Mouse (Mus musculus) hindbrain, embryonic 13.5 days (tissue): ENCODE results near the gene Ptchd3. TPM values are rescaled to one million over a fixed set of nuclear protein-coding genes. Genes with fewer than 3 reads are reported as not detected.

Source experiments
- ATAC-seq: fragments of 200-750 bp; cut with Nextera tagmentation; 2 replicates; pipeline ENCODE4 v1.8.0; 2017; ENCODE audit warnings: moderate TSS enrichment; ENCODE audit not compliant: low FRiP score
- H3K27ac ChIP-seq: fragments of 300-500 bp; sonication (generic); 2 replicates; pipeline ENCODE4 v1.5.1; 2015; ENCODE audit warnings: inconsistent platforms, mild to moderate bottlenecking, moderate library complexity
- H3K27me3 ChIP-seq: fragments of 300-500 bp; sonication (generic); 2 replicates; pipeline ENCODE4 v1.6.1; 2015; ENCODE audit warnings: mild to moderate bottlenecking, inconsistent platforms
- H3K36me3 ChIP-seq: fragments of 300-500 bp; sonication (generic); 2 replicates; pipeline ENCODE4 v1.6.1; 2015; ENCODE audit warnings: mild to moderate bottlenecking, inconsistent platforms
- H3K4me1 ChIP-seq: fragments of 300-500 bp; sonication (generic); replicated peaks from 2 replicates; pipeline ENCODE4 v1.6.1; 2015; ENCODE audit warnings: inconsistent platforms
- H3K4me2 ChIP-seq: fragments of 300-500 bp; sonication (generic); 2 replicates; pipeline ENCODE4 v1.6.1; 2015; ENCODE audit warnings: inconsistent platforms, mild to moderate bottlenecking, moderate library complexity
- H3K4me3 ChIP-seq: fragments of 300-500 bp; sonication (generic); 2 replicates; pipeline ENCODE4 v1.5.1; 2015; ENCODE audit warnings: mild to moderate bottlenecking, inconsistent platforms
- H3K9ac ChIP-seq: fragments of 300-500 bp; sonication (generic); 2 replicates; pipeline ENCODE4 v1.6.1; 2015; ENCODE audit warnings: mild to moderate bottlenecking, inconsistent platforms
- H3K9me3 ChIP-seq: fragments of 300-500 bp; sonication (generic); 2 replicates; pipeline ENCODE4 v1.6.1; 2016; ENCODE audit warnings: inconsistent platforms
- WGBS: fragments of 180-500 bp; shearing (Covaris S2); methylation state at CpG from one replicate; pipeline ENCODE4 v1.1.7; 2015; 5-methylcytosine and 5-hydroxymethylcytosine counted together
- polyA plus RNA-seq: library from polyadenylated mRNA; unstranded; fragments of >200 nt; fragmentation: Nextera tagmentation; extraction: Ambion mirVana; gene quantifications from 2 replicates; pipeline ENCODE4 v1.2.1, GENCODE M21; 2015

Ptchd3 gene
- polyA plus RNA-seq: not detected in 2 replicates

DNA sequence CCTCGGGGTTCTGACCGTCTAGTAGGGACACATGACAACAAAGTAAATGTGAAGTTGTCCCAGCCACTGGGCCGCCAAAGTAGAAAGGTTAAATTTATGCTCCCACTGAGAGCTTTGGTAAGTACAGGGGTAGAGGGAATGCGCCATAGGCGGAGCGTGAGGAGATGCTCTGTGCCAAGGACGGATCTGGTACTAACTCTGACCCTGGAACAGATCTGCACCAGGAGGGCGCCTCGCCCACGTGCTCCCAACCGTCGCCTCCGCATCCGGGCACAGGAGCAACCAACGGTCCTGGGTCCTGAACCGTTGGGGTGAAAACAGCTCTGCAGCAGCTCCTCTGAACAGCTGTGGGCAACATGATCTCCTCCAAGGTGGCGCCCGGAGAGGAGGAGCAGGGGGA lies at the start of gene Ptchd3:
Ptchd3 (plus strand) TSS at position 301 of the 400 bp plus-strand sequence.
- H3K4me2 ChIP-seq: no peak within 1 kb of the TSS
- H3K4me1 ChIP-seq: no peaks in the 10 kb centered on the region
- no peaks in the 10 kb centered on the region for H3K36me3 ChIP-seq
- no peak within 1 kb of the TSS for H3K9ac ChIP-seq
- ATAC-seq: no peak
- H3K4me3 ChIP-seq: no peak within 1 kb of the TSS
- no peak within 1 kb of the TSS for H3K27ac ChIP-seq
- H3K9me3 ChIP-seq: peaks cover 6% of the 10 kb centered on the region; the same call in 1 of the 2 replicates
- peaks cover 9% of the 10 kb centered on the region for H3K27me3 ChIP-seq
- 69% methylated on average over 18 of the region's 18 CpGs for WGBS

DNA sequence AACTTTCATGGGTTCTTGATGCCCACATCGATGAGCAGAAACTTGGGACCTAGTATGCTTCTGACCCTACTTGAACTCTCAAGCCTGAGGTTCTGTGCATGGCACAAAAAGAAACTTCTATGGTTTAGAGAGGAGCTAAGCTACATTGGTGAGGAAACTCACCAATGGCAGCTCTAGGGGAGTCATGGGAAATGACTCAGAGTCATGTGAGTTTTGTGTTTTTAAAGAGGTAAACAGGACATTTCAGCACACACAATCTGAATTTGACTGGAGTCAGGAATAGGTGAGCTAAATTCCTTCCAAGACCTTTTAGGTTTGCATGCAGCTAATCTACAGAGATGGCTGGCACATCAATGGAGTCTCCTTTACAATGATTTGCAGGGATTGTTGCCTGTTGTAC lies 48.2 kb upstream of the Ptchd3 start:
- no peak for ATAC-seq
- H3K27ac ChIP-seq: no peak overlapping the region
- no peak overlapping the region for H3K9ac ChIP-seq
- H3K4me2 ChIP-seq: no peak overlapping the region
- H3K27me3 ChIP-seq: no peaks in the 10 kb centered on the region
- no peaks in the 10 kb centered on the region for H3K4me1 ChIP-seq
- WGBS: 90% methylated on average over 1 of the region's 1 CpGs
- H3K36me3 ChIP-seq: no peaks in the 10 kb centered on the region
- H3K9me3 ChIP-seq: no peaks in the 10 kb centered on the region
- no peak overlapping the region for H3K4me3 ChIP-seq

DNA sequence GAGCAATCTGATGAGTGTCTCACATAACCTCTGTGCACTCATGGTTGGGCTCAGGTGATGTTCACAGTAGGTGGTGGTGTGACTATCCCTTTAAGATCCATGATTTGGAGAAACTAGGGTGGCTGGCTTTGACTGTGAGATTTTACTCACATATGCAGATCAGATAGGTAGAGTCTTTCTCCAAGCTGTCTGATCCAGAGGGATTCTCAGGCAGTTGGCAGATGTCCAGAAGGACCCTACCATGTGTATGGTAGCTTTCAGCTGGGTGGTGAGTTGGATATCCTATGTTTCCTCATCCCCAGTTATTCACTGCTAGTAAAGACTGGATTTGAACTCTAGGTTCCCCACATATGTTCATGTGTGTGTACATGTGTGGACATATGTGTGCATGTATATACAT lies 42.6 kb upstream of the Ptchd3 start:
- Histone ChIP-seq H3K4me3 (no peak overlapping the region), H3K4me1 (no peaks in the 10 kb centered on the region), H3K9ac (no peak overlapping the region), H3K4me2 (no peak overlapping the region), H3K36me3 (no peaks in the 10 kb centered on the region), H3K27me3 (no peaks in the 10 kb centered on the region), H3K9me3 (no peaks in the 10 kb centered on the region), H3K27ac (no peak overlapping the region)
- ATAC-seq: no peak

DNA sequence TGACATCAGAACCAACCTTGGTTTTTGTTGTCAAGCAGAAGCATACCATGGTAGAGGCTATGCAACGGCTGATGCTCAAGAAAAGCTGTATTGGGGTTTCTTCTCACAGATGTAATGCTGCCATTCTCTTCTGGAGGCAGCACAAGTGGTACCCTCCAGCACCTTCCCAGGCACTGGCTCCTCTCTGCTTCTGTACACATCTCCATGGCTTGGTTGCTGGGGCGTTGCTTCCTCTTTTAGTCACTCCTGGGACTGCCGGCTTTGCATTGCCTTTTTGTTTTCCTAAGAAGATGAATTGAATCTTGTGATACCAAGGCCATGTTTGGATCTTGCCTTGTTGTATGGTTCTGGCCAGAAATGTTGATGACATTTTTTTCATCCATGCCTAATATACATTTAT lies 40.5 kb upstream of the Ptchd3 start:
- Histone ChIP-seq H3K27me3 (no peaks in the 10 kb centered on the region), H3K4me3 (no peak overlapping the region), H3K27ac (no peak overlapping the region), H3K9ac (no peak overlapping the region), H3K4me2 (no peak overlapping the region), H3K4me1 (0 out of 2 replicates have a peak, but pooled peaks cover under 1% of the 10 kb centered on the region), H3K9me3 (no peaks in the 10 kb centered on the region), H3K36me3 (no peaks in the 10 kb centered on the region)
- ATAC-seq: no peak
- 85% methylated on average over 3 of the region's 3 CpGs for WGBS

DNA sequence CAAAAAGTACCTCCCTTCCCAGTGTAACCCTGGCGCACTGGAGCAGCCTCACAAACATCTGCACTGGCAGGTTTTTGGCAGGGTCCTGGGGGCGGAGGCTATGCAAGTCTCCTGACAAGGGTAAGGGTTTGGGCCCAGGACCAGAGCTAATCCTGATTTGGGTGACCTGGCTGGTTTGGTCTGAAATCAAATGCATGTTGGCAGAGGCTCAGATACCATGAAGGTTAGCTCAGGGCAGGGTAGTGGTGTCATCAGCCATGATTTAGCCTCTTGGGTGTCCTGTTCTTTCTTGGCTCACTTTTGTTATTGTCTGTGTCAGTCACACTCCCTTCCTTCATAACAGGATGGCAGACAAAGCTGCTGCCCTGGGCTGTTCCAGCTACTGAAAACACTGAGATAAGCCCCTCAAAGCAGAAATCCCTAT lies 39.4 kb upstream of the Ptchd3 start:
- no peak for ATAC-seq
- H3K36me3 ChIP-seq: no peaks in the 10 kb centered on the region
- 90% methylated on average over 2 of the region's 2 CpGs for WGBS

DNA sequence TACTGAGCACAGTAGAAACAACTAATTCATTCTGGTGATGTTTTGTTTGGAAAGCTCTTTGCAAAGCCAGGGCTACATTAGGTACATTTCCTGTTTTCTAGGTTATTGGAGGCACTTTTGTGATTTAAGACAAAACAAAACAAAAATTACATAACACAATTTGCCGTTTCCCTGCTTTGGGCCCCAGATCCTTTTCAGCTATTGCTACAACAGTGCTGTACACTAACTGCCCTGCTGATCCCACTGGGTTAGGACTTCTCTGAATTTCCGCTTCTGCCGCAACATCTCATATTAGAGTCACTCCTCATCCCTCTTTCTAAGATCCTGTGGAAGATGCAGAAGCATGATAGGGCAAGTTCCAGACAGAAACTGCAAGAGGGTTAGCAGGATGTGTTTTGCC lies 38.6 kb upstream of the Ptchd3 start:
- H3K4me1 ChIP-seq: 0 out of 2 replicates have a peak, but pooled peaks cover 5% of the 10 kb centered on the region
- 90% methylated on average over 3 of the region's 3 CpGs for WGBS
- no peaks in the 10 kb centered on the region for H3K36me3 ChIP-seq
- H3K4me3 ChIP-seq: no peak overlapping the region
- ATAC-seq: no peak
- H3K9me3 ChIP-seq: no peaks in the 10 kb centered on the region
- no peak overlapping the region for H3K27ac ChIP-seq
- no peaks in the 10 kb centered on the region for H3K27me3 ChIP-seq
- H3K9ac ChIP-seq: no peak overlapping the region
- H3K4me2 ChIP-seq: no peak overlapping the region

More for the DNA sequence above, 39.4 kb upstream of the Ptchd3 start:
- Histone ChIP-seq H3K9me3 (no peaks in the 10 kb centered on the region), H3K9ac (no peak overlapping the region), H3K4me3 (no peak overlapping the region), H3K4me2 (no peak overlapping the region), H3K4me1 (0 out of 2 replicates have a peak, but pooled peaks cover 5% of the 10 kb centered on the region), H3K27me3 (no peaks in the 10 kb centered on the region), H3K27ac (no peak overlapping the region)

DNA sequence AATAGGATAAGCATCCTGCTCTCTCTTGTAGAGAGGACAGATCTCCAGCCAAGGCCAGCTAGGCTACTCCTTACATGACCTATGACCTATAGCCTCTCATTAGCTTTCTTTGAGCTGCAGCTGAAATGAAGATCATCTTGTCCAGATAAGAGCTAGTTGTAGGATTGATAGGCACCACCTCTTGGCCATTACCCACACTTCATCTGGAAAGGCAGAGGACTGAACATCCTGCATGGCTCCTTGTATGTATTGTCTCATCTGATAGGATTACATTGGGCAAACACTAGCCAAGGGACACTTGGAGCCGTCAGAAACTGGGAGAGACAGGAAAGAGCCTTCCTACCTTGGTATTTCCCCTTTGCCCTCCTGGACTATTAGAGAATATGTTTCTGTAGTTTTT lies 38.1 kb upstream of the Ptchd3 start:
- Histone ChIP-seq H3K9me3 (no peaks in the 10 kb centered on the region), H3K4me2 (no peak overlapping the region), H3K4me1 (0 out of 2 replicates have a peak, but pooled peaks cover 5% of the 10 kb centered on the region), H3K36me3 (no peaks in the 10 kb centered on the region), H3K27me3 (no peaks in the 10 kb centered on the region), H3K4me3 (no peak overlapping the region), H3K9ac (no peak overlapping the region), H3K27ac (no peak overlapping the region)
- WGBS: 77% methylated on average over 1 of the region's 1 CpGs
- no peak for ATAC-seq

DNA sequence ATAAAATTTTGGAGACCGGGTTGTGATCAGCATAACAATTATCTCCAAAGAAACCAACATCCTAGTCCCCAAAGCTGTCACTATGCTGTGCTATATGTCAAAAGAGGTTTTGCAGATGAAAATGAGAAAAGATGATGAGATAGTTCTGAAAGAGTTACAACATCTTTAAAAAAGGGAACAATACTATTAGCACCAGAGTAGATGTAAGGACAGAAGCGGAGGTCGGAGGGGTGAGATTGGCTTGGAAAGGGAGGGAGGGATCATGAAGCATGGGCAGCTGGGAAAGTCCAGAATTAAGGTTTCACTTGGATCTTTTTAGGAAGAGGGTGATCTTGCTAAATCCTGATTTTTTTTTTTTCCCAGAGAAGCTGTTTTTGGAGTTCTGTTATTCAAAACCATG lies 36.5 kb upstream of the Ptchd3 start:
- Histone ChIP-seq H3K9ac (no peak overlapping the region), H3K4me3 (no peak overlapping the region), H3K27me3 (no peaks in the 10 kb centered on the region), H3K27ac (no peak overlapping the region), H3K4me1 (0 out of 2 replicates have a peak, but pooled peaks cover 5% of the 10 kb centered on the region), H3K9me3 (no peaks in the 10 kb centered on the region), H3K4me2 (no peak overlapping the region), H3K36me3 (no peaks in the 10 kb centered on the region)
- 94% methylated on average over 3 of the region's 3 CpGs for WGBS
- no peak for ATAC-seq

DNA sequence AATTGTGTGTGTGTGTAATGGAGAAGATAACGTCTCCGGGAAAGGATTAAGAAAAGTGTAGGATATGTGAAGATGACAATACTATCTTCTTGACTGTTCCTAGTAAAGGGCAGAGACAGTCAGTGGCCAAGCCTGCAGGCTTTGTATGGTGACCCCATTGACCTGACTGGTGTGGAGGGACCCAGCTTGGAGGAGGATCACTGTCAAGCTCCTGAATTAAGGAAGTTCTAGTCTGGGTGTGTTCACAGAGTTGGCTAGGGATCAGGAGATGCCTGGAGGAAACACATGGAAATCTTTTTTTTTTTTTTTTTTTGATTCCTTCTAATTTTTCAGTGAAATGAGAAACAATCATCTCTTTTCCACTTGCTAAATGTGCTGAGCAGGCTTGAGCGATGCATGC lies 35.9 kb upstream of the Ptchd3 start:
- H3K4me1 ChIP-seq: 0 out of 2 replicates have a peak, but pooled peaks cover 5% of the 10 kb centered on the region
- no peak overlapping the region for H3K4me2 ChIP-seq
- WGBS: 87% methylated on average over 3 of the region's 3 CpGs
- no peaks in the 10 kb centered on the region for H3K9me3 ChIP-seq
- no peak overlapping the region for H3K27ac ChIP-seq
- H3K27me3 ChIP-seq: no peaks in the 10 kb centered on the region
- H3K4me3 ChIP-seq: no peak overlapping the region
- H3K36me3 ChIP-seq: no peaks in the 10 kb centered on the region
- no peak overlapping the region for H3K9ac ChIP-seq
- ATAC-seq: no peak

DNA sequence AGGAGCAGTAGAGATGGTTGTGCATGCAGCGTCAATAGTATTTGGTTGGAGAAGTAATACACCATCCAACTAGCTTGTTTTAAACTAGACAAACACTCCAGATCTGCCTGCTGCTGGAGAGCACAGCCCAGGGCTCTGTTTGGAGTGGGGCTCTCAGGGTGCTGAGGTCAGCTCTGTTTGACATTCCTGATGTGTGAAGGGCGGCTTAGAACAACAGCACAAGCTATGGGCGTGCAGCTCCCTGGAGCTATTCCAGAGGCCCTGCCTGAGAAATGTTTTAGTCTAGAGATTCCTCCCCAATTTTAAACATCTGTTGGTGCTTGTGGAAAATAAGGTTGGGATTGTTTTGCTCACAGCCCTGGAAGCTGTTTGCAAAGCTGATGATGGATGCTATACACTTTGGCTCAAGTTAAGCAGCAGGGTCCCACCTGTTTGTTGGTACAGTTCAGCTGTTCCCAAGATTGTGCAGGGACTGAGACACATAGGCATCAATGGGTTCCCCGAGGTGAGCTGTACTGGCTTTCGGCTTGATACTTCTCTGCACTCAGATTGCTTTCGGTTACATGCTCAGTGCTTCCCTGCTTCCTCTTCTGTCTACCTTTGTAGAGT lies 35.4 kb upstream of the Ptchd3 start:
- Histone ChIP-seq H3K36me3 (no peaks in the 10 kb centered on the region), H3K9me3 (no peaks in the 10 kb centered on the region), H3K4me3 (no peak overlapping the region), H3K27ac (no peak overlapping the region), H3K9ac (no peak overlapping the region), H3K4me1 (0 out of 2 replicates have a peak, but pooled peaks cover 5% of the 10 kb centered on the region), H3K27me3 (no peaks in the 10 kb centered on the region), H3K4me2 (no peak overlapping the region)
- no peak for ATAC-seq
- 69% methylated on average over 6 of the region's 6 CpGs for WGBS

DNA sequence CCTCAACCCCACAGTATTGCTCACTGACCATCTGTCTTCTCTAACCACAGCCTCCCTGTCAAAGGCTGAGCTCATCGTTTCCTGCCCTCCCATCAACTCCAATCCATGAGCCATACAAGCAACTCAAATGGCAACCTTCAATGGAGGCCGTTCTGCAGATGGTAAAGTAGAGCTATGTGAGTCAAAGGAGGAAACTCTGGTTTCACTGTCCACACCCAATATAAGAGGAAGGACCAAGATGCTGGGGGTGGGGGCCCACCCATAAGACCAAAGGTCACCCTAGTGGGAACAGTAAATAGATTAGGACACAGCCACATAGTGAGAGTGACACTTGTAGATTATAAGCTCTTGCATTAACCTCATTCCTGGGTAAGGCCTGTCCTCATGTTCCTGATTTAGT lies 34.1 kb upstream of the Ptchd3 start:
- no peak for ATAC-seq
- 94% methylated on average over 2 of the region's 2 CpGs for WGBS

DNA sequence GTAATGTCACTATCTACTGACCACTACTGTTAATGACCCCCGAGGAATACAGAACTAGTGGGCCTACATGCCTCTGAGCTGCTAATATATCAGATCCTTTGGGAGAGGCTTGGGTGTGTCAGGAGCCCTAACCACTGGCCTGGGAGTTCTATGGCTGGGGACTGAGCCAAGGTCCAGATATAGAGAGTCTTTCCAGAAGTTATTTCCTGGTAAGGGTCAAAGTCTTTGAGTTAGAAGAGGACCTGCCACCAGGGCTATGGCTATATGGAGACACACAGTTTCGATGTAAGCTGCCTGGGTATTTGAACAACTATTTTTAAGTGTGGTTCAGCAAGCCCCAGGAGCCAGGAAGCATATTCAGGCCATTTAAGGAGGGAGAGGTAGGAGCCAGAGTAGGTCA lies 31.5 kb upstream of the Ptchd3 start:
- no peaks in the 10 kb centered on the region for H3K27me3 ChIP-seq
- no peak overlapping the region for H3K9ac ChIP-seq
- H3K9me3 ChIP-seq: no peaks in the 10 kb centered on the region
- H3K4me3 ChIP-seq: no peak overlapping the region
- 85% methylated on average over 2 of the region's 2 CpGs for WGBS
- no peak overlapping the region for H3K27ac ChIP-seq
- no peaks in the 10 kb centered on the region for H3K36me3 ChIP-seq
- ATAC-seq: no peak
- 0 out of 2 replicates have a peak, but pooled peaks cover 5% of the 10 kb centered on the region for H3K4me1 ChIP-seq
- H3K4me2 ChIP-seq: no peak overlapping the region

More for the DNA sequence above, 34.1 kb upstream of the Ptchd3 start:
- Histone ChIP-seq H3K9me3 (no peaks in the 10 kb centered on the region), H3K4me2 (no peak overlapping the region), H3K27me3 (no peaks in the 10 kb centered on the region), H3K27ac (no peak overlapping the region), H3K4me3 (no peak overlapping the region), H3K36me3 (no peaks in the 10 kb centered on the region), H3K4me1 (0 out of 2 replicates have a peak, but pooled peaks cover 5% of the 10 kb centered on the region), H3K9ac (no peak overlapping the region)

DNA sequence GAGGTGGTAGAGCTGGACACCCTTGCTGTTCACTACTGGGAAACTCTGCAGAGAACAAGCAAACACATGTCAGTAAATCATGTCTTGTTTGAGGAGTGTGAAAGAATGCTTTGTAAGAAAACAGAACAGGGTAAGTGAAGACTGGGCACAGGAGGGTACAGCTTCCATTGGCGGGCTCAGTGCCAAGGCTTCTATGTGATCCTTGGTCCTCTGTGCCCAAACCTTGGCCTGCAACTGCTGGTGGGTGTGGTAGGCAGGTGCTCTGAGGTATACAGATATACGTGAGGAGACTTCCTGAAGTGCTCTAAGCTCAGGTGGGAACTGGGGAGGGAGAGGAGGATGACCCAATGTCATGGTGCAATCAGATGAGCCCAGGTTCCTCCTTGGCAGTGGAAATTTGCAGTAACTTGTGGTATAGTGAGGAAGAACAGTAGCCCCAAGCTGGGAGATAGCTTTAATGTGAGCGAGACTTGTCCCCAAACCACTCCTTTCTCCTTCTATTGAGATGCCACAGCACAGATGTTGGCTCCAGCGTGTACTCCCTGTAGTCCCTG lies 30.2 kb upstream of the Ptchd3 start:
- no peaks in the 10 kb centered on the region for H3K36me3 ChIP-seq
- no peak overlapping the region for H3K27ac ChIP-seq
- H3K9ac ChIP-seq: no peak overlapping the region
- H3K27me3 ChIP-seq: no peaks in the 10 kb centered on the region
- no peak overlapping the region for H3K4me2 ChIP-seq
- 94% methylated on average over 4 of the region's 4 CpGs for WGBS
- 0 out of 2 replicates have a peak, but pooled peaks cover 1% of the 10 kb centered on the region for H3K4me1 ChIP-seq
- ATAC-seq: no peak
- no peaks in the 10 kb centered on the region for H3K9me3 ChIP-seq
- H3K4me3 ChIP-seq: no peak overlapping the region
